Mouse (Mus musculus) T-helper 17 cell (primary cell): ENCODE data around the gene Gchfr.

Experiments
- in situ Hi-C, 2 experiments: fragments of 300-600 bp; cut with MboI, MseI; formaldehyde crosslinking; loops; 1 replicate in 1 of 2; 2 replicates in 1 of 2; pipeline ENCODE4 v1.15.1; 2025; ENCODE audit warnings: high pct_unique_total_duplicates in 2 of 2

The Gchfr gene

GRCm38 (mm10) chr2:119173991-119174651, 6.5 kb downstream of the Gchfr start, which contains the start of gene Gm14137:
Gene Gm14137, plus strand, starts transcription at chr2:119174509.
- in situ Hi-C loops = no loop called here

GRCm38 (mm10) chr2:119174866-119175265, 7.3 kb downstream of the Gchfr start:
- in situ Hi-C loops = no loop called here

- in situ Hi-C loops = no loop called here
Observed at GRCm38 (mm10) chr2:119175614-119176013, 8.0 kb downstream of the Gchfr start.

GRCm38 (mm10) chr2:119176761-119177160, 9.2 kb downstream of the Gchfr start:
- in situ Hi-C loops = no loop called here

- in situ Hi-C loops = no loop called here
Observed at GRCm38 (mm10) chr2:119177384-119177939, 9.9 kb downstream of the Gchfr start.

- in situ Hi-C loops = no loop called here
Observed at GRCm38 (mm10) chr2:119182914-119183313, 15.3 kb downstream of the Gchfr start.

GRCm38 (mm10) chr2:119189029-119189710, 21.6 kb downstream of the Gchfr start:
- in situ Hi-C loops = loop anchor here in 1 of 2 experiments (5.0 kb wide), 1 partner anchor 172 kb away; no protein-coding TSS in a partner anchor

GRCm38 (mm10) chr2:119190969-119191368, 23.4 kb downstream of the Gchfr start:
- in situ Hi-C loops = no loop called here

- in situ Hi-C loops = no loop called here
Observed at GRCm38 (mm10) chr2:119194140-119194539, 26.6 kb downstream of the Gchfr start.

GRCm38 (mm10) chr2:119196316-119197108, 28.9 kb downstream of the Gchfr start:
- in situ Hi-C loops = loop anchor here in 1 of 2 experiments (5.0 kb wide), 1 partner anchor 34 kb away; no protein-coding TSS in a partner anchor

GRCm38 (mm10) chr2:119197493-119197892, 29.9 kb downstream of the Gchfr start:
- in situ Hi-C loops = loop anchor here in 1 of 2 experiments (5.0 kb wide), 1 partner anchor 35 kb away; no protein-coding TSS in a partner anchor

GRCm38 (mm10) chr2:119198049-119198448, 30.5 kb downstream of the Gchfr start:
- in situ Hi-C loops = loop anchor here in 1 of 2 experiments (5.0 kb wide), 1 partner anchor 36 kb away; no protein-coding TSS in a partner anchor

- in situ Hi-C loops = loop anchor here in 1 of 2 experiments (5.0 kb wide), 1 partner anchor 37 kb away; no protein-coding TSS in a partner anchor
Observed at GRCm38 (mm10) chr2:119198934-119199333, 31.4 kb downstream of the Gchfr start.

- in situ Hi-C loops = no loop called here
Observed at GRCm38 (mm10) chr2:119202914-119203453, 35.4 kb downstream of the Gchfr start.

GRCm38 (mm10) chr2:119203871-119204460, 36.4 kb downstream of the Gchfr start:
- in situ Hi-C loops = no loop called here

- in situ Hi-C loops = no loop called here
Observed at GRCm38 (mm10) chr2:119207961-119208343, 40.4 kb downstream of the Gchfr start.

GRCm38 (mm10) chr2:119208344-119209175, 41.0 kb downstream of the Gchfr start, which contains the start of the genes Zfyve19 and Dnajc17:
Gene Zfyve19, plus strand, starts transcription at chr2:119208617.
Gene Dnajc17, minus strand, starts transcription at chr2:119208795.
- in situ Hi-C loops = no loop called here

GRCm38 (mm10) chr2:119209176-119209507, 41.6 kb downstream of the Gchfr start:
- in situ Hi-C loops = no loop called here
